Mouse (Mus musculus) myocyte (in vitro differentiated cells): ENCODE results near the gene Trim69. TPM values are rescaled to one million over a fixed set of nuclear protein-coding genes. Genes with fewer than 3 reads are reported as not detected.

Experiments
- H3K27me3 ChIP-seq: one replicate; pipeline ENCODE4 v1.6.1; 2011; ENCODE audit not compliant: control insufficient read depth, insufficient read depth, insufficient read length
- H3K36me3 ChIP-seq: one replicate; pipeline ENCODE4 v1.6.1; 2011; ENCODE audit not compliant: control insufficient read depth, insufficient read depth
- H3K4me2 ChIP-seq: one replicate; pipeline ENCODE4 v1.6.1; 2011; ENCODE audit warnings: low read depth, control low read depth
- H3K4me3 ChIP-seq: one replicate; pipeline ENCODE4 v1.5.1; 2011; ENCODE audit warnings: mild to moderate bottlenecking, control low read depth, moderate library complexity
- H3K79me2 ChIP-seq: one replicate; pipeline ENCODE4 v1.6.1; 2011; ENCODE audit not compliant: control insufficient read depth, insufficient read depth
- H3ac ChIP-seq: one replicate; pipeline ENCODE4 v1.6.1; 2011; ENCODE audit not compliant: control insufficient read depth, insufficient read length
- CEBPB ChIP-seq: IDR thresholded peaks from 2 replicates; pipeline ENCODE4 v1.6.1; 2011; ENCODE audit warnings: mild to moderate bottlenecking, moderate library complexity; ENCODE audit not compliant: poor library complexity, insufficient read depth, severe bottlenecking
- E2F4 ChIP-seq: IDR thresholded peaks from one replicate; pipeline ENCODE4 v1.6.1; 2011; ENCODE audit warnings: mild to moderate bottlenecking, control low read depth, moderate library complexity; ENCODE audit not compliant: insufficient read depth
- MAX ChIP-seq: IDR thresholded peaks from one replicate; pipeline ENCODE4 v1.6.1; 2011; ENCODE audit warnings: low read depth, mild to moderate bottlenecking, control low read depth
- MYOD1 ChIP-seq, 3 experiments: IDR thresholded peaks; one replicate each; pipeline ENCODE4 v1.6.1; 2011; ENCODE audit warnings: control low read depth in 2 of 3, low read depth in 2 of 3, mild to moderate bottlenecking in 2 of 3, moderate library complexity in 1 of 3; ENCODE audit not compliant: insufficient read length in 2 of 3, control insufficient read depth in 1 of 3
- MYOG ChIP-seq, 3 experiments: IDR thresholded peaks; one replicate each; pipeline ENCODE4 v1.6.1; 2011; ENCODE audit warnings: control low read depth in 2 of 3, low read depth in 2 of 3, mild to moderate bottlenecking in 2 of 3; ENCODE audit not compliant: insufficient read length in 2 of 3, control insufficient read depth in 1 of 3, insufficient read depth in 1 of 3
- POLR2A ChIP-seq: IDR thresholded peaks from one replicate; pipeline ENCODE4 v1.6.1; 2011; ENCODE audit warnings: low read depth, mild to moderate bottlenecking, control low read depth, moderate library complexity; ENCODE audit not compliant: insufficient read length
- POLR2AphosphoS2 ChIP-seq: IDR thresholded peaks from one replicate; pipeline ENCODE4 v1.6.1; 2011; ENCODE audit warnings: low read depth, control low read depth; ENCODE audit not compliant: insufficient read length
- REST ChIP-seq: IDR thresholded peaks from one replicate; pipeline ENCODE4 v1.6.1; 2011; ENCODE audit warnings: mild to moderate bottlenecking, control low read depth, moderate library complexity; ENCODE audit not compliant: insufficient read depth, insufficient read length
- SRF ChIP-seq: IDR thresholded peaks from one replicate; pipeline ENCODE4 v1.6.1; 2011; ENCODE audit warnings: low read depth; ENCODE audit not compliant: control insufficient read depth, insufficient read length
- TCF12 ChIP-seq: IDR thresholded peaks from one replicate; pipeline ENCODE4 v1.6.1; 2011; ENCODE audit warnings: mild to moderate bottlenecking, control low read depth; ENCODE audit not compliant: poor library complexity, insufficient read depth, severe bottlenecking
- TCF3 ChIP-seq: IDR thresholded peaks from one replicate; pipeline ENCODE4 v1.6.1; 2011; ENCODE audit warnings: low read depth, control low read depth; ENCODE audit not compliant: insufficient read length
- USF1 ChIP-seq: IDR thresholded peaks from one replicate; pipeline ENCODE4 v1.6.1; 2011; ENCODE audit warnings: low read depth, mild to moderate bottlenecking, control low read depth, moderate library complexity
- polyA plus RNA-seq: library from polyadenylated mRNA; unstranded; fragments of >200 nt; fragmentation: generic; extraction: Trizol; gene quantifications from one replicate; pipeline ENCODE4 v1.2.1, GENCODE M21; 2012; ENCODE audit warnings: missing spikeins

Gene Trim69
- polyA plus RNA-seq, 1 experiment, result 0.04 TPM

DNA sequence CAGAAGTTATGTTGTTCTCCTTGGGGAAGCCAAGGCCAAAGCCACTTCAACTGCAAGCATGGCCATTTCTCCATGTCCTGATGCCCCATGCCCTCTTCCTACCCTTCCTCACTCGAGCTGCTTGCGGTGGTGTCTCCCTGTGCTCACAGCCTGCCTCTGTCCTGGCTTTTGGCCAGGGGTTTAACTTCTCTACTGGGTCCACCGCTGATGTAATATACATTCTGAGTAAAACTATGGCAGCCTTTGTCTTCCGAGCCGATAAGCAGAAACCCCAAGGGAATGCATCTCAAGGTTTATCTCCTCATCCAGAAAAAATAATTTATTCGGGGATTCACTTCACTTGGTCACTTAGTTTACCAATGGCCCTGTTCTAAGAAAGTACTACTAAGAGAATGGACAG, 13.8 kb upstream of the Trim69 start:
- Histone ChIP-seq H3K36me3 (peaks cover 5% of the 10 kb centered on the region), H3K79me2 (peaks cover 39% of the 10 kb centered on the region), H3K4me2 (peak overlapping the region; percentile 80), H3ac (no peak overlapping the region), H3K27me3 (no peaks in the 10 kb centered on the region), H3K4me3 (peak overlapping the region; percentile 91)
- TF ChIP-seq USF1 (no peak), TCF12 (no peak), POLR2AphosphoS2 (no peak), E2F4 (no peak), POLR2A (no peak), SRF (no peak), TCF3 (no peak), MYOD1 (IDR thresholded peaks at IDR 0.05; ENCODE audit: control insufficient read depth in 1 of 3, insufficient read length in 2 of 3, low read depth in 2 of 3) (no peak), MAX (no peak)

DNA sequence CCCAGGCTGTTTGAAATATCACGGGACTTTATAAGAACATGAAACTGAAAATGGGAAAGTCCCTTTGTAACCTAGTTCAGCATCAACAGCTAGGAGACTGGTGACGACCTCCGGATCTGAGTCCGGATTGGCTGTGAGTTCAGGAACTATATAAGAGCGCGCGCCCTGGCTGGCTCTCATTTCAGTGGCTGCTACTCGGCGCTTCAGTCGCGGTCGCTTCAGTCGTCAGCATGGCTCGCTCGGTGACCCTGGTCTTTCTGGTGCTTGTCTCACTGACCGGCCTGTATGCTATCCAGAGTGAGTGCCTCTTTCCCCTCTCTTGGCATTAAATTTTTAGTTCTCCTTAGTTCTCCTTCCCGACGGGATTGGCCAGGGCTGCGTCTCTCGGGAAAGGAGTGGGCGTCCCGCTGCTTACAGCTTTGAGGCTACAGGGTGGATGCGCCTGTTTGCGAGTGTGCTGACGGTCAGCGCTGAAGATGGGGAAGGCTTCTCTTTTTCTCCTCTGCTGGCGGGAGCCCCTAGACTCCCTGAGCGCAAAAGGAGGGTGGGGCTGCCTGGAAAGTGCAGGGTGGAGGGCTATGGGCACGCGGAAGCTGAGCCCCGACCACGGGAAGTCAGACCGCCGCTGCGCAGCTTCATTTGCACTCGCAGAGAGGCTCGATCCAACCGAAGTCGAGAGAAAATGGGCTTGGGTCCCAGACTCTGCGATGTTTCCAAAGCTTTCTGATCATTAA, 12.8 kb upstream of the Trim69 start, which contains the start of gene B2m:
Gene B2m, plus strand, starts transcription at position 179 of the 734 bp plus-strand sequence.
- TF ChIP-seq POLR2AphosphoS2 (peak; percentile 100), REST (peak; percentile 3), MAX (no peak), POLR2A (peak; percentile 98)
- peak within 1 kb of the TSS; percentile 93 for H3ac ChIP-seq
- peaks cover 39% of the 10 kb centered on the region for H3K79me2 ChIP-seq
- H3K4me2 ChIP-seq, result peak within 1 kb of the TSS; percentile 93
- peak within 1 kb of the TSS; percentile 91 for H3K4me3 ChIP-seq
- no peaks in the 10 kb centered on the region for H3K27me3 ChIP-seq
- peaks cover 11% of the 10 kb centered on the region for H3K36me3 ChIP-seq

DNA sequence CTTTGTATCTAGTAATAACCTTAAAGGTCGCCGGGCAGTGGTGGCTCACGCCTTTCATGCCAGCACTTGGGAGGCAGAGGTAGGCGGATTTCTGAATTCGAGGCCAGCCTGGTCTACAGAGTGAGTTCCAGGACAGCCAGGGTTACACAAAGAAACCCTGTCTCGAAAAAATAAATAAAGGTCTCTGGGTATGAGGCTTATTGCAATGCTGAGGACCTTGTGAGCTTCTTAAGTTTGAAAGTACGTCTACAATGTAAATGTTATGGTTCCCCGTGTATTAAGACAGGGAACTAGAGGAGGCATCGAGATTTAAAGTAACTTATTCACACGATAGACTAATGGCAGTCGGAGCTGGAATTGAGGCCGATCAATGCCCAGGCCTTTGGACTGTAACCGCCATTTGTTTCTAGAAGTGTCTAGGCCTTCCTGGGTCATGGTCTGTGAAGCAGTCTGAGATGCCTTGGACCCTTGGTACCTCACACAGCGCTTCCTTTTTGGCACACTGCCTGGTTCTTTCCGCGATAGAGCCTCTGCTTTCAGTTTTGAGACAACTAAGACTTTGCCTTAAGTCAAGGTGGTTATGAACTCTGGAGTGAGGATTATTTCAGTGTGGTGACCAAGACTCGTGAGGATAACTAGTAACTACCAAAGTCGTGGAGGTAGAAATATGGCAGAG, 12.1 kb upstream of the Trim69 start:
- H3K36me3 ChIP-seq, result peaks cover 18% of the 10 kb centered on the region
- peak overlapping the region; percentile 91 for H3K4me3 ChIP-seq
- H3K79me2 ChIP-seq, result peaks cover 39% of the 10 kb centered on the region
- H3K27me3 ChIP-seq, result no peaks in the 10 kb centered on the region
- TF ChIP-seq MAX (no peak), E2F4 (no peak), POLR2AphosphoS2 (no peak), POLR2A (no peak), USF1 (no peak), MYOD1 (IDR thresholded peaks at IDR 0.05; ENCODE audit: control insufficient read depth in 1 of 3, insufficient read length in 2 of 3, low read depth in 2 of 3) (no peak), TCF3 (no peak), MYOG (IDR thresholded peaks at IDR 0.05; ENCODE audit: control insufficient read depth in 1 of 3, insufficient read depth in 1 of 3, insufficient read length in 2 of 3, low read depth in 2 of 3) (no peak)
- peak overlapping the region; percentile 93 for H3ac ChIP-seq
- H3K4me2 ChIP-seq, result peak overlapping the region; percentile 93

DNA sequence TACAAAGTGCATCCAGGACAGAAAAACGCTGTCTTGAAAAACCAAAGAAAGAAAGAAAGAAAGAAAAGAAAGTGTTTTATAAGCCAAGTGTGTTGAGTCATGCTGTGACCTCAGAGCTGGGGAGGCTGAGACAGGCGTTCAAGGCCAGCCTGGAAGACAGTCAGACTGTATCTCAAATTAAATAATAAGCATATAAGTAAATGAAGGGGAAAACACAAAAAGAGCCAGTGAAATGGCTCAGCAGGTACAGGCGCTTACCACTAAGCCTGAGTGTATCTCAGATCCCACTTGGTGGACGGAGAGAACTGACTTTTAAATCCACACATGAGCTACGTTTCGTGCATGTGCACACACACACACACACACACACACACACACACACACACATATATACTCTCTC, 11.2 kb upstream of the Trim69 start:
- H3K79me2 ChIP-seq, result peaks cover 39% of the 10 kb centered on the region
- H3K27me3 ChIP-seq, result no peaks in the 10 kb centered on the region
- H3ac ChIP-seq, result no peak overlapping the region
- H3K4me3 ChIP-seq, result peak overlapping the region; percentile 91
- H3K4me2 ChIP-seq, result peak overlapping the region; percentile 93
- TF ChIP-seq TCF3 (no peak), POLR2AphosphoS2 (no peak), SRF (no peak), MYOD1 (IDR thresholded peaks at IDR 0.05; ENCODE audit: control insufficient read depth in 1 of 3, insufficient read length in 2 of 3, low read depth in 2 of 3) (no peak), MYOG (IDR thresholded peaks at IDR 0.05; ENCODE audit: control insufficient read depth in 1 of 3, insufficient read depth in 1 of 3, insufficient read length in 2 of 3, low read depth in 2 of 3) (no peak), CEBPB (no peak), TCF12 (no peak), POLR2A (no peak), REST (no peak), USF1 (no peak), E2F4 (no peak), MAX (no peak)
- H3K36me3 ChIP-seq, result peaks cover 21% of the 10 kb centered on the region

DNA sequence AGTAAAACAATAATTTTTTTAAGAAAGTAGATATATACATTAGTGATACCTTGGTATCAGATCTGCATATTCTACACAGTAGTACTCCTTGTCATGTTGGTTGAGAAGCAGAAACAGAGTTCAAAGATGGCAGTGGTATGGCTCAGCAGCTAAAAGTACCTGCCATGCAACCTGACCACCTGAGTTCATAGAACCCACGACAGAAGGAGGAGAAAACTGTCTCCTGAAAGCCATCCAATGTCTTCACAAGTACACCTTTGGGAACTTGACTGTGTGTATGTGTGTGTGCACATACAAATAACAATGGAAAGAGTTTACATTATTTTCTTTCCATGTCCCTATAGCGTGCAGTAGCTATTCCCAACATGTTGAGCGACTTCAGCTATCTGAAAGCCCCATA, 10.8 kb upstream of the Trim69 start:
- no peak overlapping the region for H3ac ChIP-seq
- TF ChIP-seq TCF12, result no peak
- no peak for TF ChIP-seq CEBPB
- TF ChIP-seq TCF3, result no peak
- TF ChIP-seq REST, result no peak
- no peak for TF ChIP-seq POLR2AphosphoS2
- no peak for TF ChIP-seq POLR2A
- TF ChIP-seq MAX, result no peak
- TF ChIP-seq E2F4, result no peak
- no peak for TF ChIP-seq USF1
- no peak for TF ChIP-seq SRF
- no peak for TF ChIP-seq MYOD1 (IDR thresholded peaks at IDR 0.05; ENCODE audit: control insufficient read depth in 1 of 3, insufficient read length in 2 of 3, low read depth in 2 of 3)
- no peak for TF ChIP-seq MYOG (IDR thresholded peaks at IDR 0.05; ENCODE audit: control insufficient read depth in 1 of 3, insufficient read depth in 1 of 3, insufficient read length in 2 of 3, low read depth in 2 of 3)
- peak overlapping the region; percentile 93 for H3K4me2 ChIP-seq
- H3K36me3 ChIP-seq, result peaks cover 21% of the 10 kb centered on the region
- H3K4me3 ChIP-seq, result peak overlapping the region; percentile 91
- H3K79me2 ChIP-seq, result peaks cover 39% of the 10 kb centered on the region
- H3K27me3 ChIP-seq, result no peaks in the 10 kb centered on the region
